Mouse (Mus musculus): ENCODE results near the gene Dapk1.
A peak's percentile ranks its signal among the peaks of the same experiment; 100 is the strongest.

Dapk1 gene

DNA sequence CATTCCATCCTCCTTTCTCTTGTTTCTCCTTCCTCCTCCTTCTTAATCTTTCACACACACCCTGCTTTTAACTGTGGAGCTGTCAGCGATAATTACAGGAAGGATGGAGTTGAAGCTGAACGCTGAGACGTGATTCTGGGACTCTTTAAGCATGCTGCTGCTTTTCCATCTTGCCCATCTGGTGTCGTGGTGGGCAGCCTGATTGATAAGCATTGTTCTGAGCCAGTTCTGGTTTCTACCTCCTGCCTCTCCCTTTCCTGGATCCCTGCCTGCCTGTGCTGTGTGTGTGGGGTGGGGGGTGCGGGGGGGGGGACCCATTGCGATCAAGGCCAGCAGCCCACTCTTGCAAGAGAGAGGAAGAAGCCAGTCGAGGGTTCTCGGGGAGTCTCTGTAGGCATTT lies 95.0 kb downstream of the Dapk1 start:
- DNase-seq = no peak

DNA sequence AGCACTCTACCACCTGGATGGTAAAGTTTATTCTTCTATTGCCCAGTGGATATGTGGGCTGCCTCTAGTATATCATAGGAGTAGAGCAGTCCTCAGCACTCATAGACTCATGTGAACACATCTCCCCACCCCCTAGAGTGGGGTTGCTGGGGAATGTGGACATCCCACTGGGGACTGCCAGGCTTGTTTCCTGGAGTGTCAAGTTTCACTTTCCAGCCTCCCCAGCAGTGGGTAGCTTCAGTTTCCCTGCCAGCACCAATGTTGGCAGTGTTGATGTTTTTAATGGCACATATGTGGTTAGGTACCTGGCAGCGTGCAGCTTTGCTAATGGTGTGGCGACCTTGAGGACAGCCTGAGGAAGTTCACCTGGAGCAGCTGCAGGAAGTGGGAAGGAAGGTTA lies 96.3 kb downstream of the Dapk1 start:
- DNase-seq = no peak

DNA sequence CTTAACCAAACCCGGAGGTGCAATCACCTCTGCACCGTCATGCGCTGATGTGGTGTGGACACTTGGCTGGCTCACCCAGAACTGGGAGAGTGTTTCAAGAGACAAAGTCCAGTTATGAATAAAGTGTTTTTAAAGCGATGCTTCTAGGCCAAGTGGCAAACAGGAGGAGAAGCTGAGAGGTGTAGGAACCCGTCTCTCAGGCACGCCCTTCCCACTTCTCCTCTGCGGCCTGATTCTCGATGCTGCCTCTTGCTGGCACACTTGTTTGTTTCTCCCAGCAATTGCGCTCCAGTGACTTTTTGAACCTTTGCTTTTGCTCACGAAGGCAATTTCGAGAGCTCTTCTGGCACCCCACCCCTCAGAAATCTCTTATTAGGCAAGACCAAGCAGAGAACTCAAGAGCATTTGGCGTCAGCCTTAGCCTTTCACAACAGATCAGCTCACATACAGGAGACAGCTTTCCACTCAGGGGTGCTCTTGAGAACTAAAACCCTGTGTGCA lies 100.0 kb downstream of the Dapk1 start:
- no peak for DNase-seq

DNA sequence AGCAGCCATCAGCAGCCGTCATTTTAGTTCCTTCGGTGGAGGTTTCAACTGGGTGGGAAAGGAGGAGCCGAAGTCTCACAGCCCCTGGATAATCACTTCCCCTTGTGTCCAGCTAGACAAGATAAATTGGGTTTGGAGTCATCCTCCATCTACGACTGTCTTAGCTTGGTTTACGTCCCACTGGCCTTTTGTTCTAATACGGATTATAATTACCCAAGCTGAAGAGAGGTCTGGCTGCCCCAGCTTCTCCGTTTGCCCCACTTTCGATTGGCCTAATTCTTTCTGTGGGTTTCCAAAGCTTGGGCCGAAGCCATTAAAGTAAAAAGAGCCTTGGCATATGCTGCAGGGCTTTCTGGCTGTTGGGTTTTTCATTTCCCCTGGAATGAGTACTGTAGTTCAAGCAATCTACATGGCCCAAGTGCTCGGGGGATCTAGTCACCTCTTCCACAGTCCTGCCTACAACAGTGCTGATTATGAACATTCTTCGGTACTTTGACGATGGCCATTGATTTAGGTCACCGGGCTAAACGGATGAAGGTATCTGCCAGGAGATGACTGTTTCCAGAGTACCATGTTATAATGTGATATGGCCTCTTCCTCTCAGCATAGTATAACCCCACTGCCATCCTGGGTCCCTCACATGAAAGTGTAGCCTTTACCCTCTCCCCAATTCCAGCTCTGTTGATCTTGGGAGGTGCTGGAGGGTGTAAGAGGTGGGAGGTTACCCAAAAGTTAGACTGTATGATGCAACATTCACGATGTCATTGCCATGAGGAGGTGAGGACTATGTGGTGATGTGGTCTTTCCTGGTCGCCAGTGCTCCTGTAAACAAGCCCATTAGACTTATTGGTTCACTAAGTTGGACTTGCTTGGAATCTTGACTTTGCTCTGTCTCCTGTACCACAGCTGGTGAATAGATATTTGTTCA lies 106.1 kb downstream of the Dapk1 start:
- DNase-seq = no peak

DNA sequence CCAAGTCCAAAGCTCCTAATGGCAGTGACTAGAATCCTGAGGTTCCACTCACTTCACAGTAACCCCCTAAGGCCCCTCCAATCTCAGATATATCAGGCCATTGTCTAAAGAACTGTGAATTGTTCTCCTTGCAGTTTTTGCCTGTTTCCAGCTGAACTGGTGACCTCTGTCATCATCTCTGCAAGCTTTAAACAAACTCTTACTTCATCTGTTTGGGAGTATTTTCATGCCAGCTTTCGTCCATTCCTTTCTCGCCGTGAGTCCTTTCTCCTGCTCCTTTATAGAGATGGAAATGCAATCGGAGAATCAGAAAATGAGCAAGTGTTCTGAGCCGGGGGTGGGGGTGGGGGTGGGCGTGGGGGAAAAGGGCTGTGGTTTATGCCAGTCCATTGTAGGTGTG lies 107.4 kb downstream of the Dapk1 start:
- DNase-seq = no peak

DNA sequence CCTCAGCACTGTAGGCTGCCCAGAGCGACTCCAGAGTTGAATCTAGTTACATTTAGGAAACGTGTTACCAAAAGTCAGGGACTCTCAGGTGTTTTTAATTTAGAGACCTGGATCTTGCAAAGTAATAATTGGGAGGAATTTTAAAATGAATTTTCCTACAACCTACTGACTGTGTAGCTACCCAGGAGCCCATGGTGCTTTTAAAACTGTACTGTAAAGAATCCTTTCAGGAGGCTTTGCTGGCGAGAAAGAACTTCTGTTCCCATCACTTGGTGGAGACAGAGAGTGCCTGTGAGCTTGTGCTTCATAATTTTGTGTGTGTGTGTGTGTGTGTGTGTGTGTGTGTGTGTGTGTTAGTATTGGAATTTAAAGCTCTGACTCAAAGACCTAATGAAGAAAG lies 109.2 kb downstream of the Dapk1 start:
- DNase-seq = no peak

DNA sequence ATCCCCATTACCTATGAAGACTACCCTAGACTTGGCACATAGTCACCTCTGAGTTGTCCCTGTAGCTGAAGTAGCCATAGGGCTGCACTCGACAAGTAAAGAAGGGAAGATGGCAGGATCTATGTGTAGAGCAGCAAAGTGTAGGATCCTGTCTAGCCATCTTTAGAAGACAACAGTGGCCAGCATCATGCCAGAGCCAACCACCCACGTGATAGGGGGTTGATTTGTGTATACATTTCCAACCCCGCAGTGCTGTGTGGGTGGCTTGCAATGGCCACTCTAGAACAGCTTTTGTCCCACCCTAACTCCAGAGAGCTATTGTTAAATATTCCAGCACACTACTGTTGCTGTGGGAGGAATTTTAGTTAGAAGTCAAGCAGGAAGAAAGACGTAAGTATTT lies 111.8 kb downstream of the Dapk1 start:
- no peak for DNase-seq

DNA sequence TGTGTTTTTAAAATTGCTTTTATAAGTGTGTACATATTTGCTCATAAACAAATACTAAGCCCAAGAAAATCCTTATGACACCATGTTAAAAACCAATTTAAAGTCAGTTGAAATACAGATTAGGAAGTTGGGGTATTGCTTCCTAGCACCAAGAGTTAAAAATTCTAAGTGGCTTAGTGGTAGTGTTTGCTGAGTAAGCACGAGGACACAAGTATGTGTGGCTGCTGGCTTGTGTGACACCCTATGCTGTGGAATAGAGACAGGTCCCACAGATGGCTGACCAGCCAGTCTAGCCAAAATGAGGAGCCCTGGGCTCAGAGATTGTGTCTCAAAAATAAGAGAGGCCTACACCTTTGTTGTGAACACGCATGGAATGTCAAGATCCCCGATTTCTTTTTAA lies 114.4 kb downstream of the Dapk1 start:
- no peak for DNase-seq

DNA sequence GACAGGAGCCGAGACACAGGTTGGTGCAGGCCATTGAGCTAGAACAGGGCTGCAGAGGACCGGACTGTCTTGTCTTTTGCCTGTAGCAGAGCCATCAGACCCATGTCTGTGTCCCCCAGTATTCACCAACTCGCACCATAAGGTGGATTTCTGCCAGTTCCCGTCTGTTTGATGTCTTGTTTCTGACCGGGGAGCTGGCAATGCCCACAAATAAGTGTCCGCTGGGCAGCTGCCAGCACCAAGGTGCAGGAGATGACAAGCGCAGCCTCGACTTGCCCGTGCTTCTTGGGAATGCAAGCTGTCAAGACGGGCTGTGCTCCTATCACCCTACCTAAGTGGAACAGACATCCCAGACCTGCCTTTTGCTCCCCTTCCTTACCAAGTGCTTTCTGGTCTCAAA lies 115.7 kb downstream of the Dapk1 start:
- no peak for DNase-seq

DNA sequence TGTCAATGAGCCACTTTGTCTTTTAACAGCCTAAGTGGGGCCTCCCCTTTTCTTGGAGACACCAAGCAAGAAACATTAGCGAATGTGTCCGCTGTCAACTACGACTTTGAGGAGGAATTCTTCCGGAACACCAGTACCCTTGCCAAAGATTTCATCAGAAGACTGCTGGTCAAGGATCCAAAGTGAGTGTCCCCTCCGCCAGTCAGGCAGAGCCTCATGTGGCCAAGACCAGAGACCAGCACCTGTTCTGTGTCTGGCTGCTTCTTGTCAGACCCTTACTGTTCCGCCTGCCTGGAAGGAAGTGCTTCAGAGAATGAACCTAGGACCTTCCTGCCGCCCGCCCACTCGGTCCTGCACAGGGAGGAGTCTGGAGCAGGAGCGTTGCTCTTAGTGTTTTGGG lies 117.8 kb downstream of the Dapk1 start:
- no peak for DNase-seq

DNA sequence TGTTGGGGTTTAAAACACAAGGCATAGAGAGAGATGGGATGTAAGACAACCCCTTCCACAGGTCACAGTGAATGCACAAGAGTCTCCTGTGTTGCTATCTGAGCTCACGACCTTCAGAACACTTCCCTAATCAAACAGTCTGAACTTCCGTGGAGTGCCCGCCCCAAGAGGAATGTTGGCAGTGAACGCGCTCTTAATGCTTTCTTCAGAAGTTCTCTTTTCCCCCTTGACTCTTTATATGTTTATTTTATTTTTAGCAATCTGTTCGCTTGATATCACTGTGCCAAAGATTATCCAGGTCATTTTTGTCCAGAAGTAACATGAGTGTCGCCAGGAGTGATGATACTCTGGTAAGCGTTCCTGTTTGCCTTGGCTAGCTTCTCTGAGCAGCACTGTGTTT lies 121.0 kb downstream of the Dapk1 start:
- DNase-seq = no peak

DNA sequence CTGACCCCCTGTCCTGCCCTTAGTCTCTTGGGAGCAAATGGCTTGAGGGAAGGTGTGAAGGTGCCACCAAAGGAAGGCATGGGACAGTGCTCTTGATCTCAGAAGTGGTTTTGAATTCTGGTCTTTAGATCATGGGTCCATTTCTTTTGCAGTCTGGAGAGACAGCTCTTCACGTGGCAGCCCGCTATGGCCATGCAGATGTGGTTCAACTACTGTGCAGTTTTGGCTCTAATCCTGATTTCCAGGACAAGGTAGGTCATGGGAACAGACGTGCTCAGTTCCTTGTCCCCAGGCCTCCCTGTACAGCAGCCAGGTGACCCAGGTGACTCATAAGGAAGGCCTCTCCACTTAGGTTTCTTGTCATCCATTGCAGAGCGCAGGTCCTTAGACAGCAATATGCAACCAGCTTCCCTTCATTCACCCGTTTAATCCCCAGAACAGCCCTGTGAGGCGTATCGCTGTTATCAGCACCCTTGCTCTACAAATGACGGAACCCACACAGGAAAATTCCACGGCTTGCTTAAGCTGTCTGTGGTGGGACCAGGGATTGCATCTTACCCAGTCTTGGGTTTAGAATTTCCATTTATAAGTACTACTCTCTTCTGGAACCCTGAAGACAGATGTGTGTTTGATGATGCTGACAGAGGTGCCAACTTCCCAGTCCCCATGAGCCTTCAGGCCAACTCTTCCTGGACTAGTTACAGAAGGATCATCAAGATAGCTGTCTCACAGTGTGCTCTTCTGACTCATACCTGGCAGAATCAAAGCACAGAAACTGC lies 126.7 kb downstream of the Dapk1 start:
- no peak for DNase-seq

DNA sequence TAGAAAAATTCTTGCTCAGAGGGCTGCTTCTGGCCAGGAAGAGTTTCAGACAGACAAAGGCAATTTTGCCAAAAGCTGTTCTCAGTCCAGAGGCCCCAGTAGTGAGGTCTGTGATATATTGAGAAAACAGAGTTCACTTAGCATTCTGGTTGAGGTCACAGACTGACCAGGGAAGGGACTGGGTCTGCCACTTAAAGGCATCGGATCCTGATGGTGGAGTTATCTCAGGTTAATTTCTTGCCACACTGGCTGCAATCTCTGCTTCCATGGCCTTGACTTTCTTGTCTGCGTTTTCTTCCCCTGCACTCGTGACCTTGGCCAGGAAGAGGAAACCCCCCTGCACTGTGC lies 127.3 kb downstream of the Dapk1 start:
- no peak for DNase-seq

DNA sequence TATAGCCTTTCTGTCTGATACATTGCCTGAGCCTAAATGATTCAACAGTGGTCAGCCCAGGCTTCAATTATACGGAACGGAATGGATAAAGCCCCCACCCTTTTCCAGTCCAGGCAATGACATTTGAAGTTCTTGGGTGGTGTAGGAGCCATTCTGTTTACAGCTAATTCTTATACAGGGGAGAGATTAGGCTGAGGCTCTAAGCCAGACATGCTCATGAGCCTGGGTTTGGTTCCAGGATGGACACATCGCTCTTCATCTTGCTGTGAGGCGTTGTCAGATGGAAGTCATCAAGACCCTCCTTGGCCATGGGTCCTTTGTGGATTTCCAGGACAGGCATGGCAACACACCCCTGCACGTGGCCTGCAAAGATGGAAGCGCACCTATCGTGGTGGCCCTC lies 128.8 kb downstream of the Dapk1 start:
- DNase-seq = no peak

DNA sequence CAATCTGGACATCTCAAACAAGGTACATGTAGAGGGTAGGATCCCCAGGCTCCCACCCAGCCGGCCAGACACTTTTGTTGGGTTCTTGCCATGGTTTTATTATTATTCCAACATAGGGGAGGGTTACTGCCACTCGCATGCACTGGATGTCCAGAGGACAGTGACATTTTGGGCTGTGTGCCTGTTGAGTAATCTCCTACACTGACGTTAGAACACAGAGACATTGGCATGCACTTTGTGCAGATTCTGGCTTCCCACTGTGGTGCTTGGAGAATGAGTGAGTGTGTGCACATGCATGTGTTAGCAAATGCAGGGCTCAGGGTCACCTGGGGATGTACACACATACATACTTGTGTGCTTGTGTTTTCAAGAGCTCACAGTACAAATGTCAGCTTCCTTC lies 129.3 kb downstream of the Dapk1 start:
- DNase-seq = no peak

DNA sequence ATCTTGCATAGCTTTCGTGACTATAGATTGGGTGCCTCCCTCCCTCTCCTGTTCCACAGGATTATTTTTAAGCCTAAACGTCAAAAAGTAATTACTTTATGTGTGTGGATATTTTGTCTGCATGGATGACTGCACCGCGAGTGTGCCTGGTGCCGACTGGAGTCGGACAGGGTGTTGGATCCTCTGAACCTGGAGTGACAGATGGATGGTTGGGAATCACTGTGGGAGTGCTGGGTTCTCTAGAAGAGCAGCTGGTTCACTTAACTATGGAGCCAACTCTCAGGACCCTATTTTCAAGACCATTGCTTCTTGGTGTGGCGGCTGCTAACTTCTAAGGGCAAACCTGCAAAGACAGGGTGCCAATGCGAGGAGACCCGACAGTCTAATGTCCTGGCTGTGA lies 133.6 kb downstream of the Dapk1 start:
- DNase-seq = no peak

DNA sequence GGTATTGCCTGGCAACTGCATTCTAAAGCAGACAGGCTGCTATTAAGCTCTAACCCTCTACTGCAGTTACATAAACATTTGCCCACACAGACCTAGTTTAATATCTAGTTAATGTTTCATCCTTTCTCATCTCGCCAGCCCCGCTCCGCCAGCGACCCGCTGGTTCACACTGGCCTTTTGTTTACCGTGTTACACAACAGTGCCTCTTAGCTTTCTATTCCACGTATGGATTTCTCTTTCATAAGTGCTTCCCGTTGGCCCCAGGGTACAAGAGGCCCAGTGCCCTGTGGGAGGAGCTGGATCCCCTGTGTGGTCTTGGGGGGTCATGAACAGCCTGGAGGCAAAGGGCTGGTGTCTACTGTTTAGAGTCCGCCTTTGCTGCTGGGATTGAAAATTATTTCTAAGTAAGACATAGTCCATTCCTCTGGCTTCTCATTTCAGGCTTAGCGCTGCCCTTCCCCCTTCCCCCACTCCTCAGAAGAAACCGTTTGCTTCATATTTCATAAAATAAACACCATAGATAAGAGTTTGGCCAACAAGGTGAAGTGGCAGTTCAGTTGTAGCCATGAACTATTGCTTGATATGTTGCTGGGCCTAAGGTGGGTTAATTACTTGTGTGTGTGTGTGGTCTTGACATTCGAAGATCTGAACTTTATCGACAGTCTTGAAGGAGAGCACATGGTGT lies 134.8 kb downstream of the Dapk1 start:
- no peak for DNase-seq

DNA sequence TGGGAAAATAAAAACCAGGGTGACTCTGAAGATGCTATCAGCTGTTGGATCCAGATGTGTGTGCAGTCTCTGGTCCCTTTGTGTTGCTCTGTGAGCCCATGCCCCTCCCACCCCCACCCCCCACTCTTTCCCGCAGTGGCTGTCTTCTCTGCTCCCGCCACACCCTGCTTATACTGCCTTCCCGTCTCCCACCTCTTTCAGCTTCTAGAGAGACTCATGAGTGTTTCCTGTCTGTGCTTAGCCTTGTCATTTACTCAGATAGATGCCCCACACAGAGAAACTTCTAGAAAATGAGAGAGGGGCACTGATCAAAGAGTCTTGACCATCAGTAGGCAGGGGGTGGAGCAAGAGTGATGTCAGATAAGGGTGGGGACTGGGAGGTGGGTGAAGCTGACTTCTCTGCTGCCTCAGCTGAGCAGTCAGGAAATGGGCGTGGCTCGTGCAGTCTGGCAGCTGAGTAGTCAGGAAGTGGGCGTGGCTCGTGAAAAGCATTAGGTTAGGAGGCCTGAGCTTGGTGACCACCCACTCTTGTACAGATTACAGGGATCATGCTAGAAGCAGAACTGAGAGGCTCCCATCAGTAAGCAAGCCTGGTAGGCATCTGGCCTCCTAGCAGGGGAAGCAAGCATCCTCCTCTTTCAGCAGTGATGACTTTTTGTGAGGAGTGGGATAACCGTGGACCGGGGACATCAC lies 136.0 kb downstream of the Dapk1 start:
- peak; percentile 91 for DNase-seq

DNA sequence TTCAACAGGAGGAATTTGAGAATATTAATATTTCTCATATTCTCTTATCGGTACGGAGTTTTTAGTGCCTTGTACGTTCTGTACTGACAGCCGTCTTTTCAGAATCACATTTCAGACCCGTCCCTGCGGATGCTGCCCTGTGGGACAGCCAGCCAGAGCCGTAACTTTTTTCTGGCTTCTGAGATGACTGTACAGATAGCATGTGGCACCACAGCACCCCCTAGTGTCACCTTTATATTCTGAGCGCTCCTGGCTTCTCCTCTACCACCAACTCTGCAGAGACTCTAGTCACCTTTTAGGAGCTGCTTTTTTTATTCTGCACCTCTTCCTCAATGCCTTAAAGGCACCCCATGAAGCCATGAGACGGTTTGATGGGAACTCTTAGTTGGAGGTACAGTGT lies 136.7 kb downstream of the Dapk1 start:
- DNase-seq = peak; percentile 79

DNA sequence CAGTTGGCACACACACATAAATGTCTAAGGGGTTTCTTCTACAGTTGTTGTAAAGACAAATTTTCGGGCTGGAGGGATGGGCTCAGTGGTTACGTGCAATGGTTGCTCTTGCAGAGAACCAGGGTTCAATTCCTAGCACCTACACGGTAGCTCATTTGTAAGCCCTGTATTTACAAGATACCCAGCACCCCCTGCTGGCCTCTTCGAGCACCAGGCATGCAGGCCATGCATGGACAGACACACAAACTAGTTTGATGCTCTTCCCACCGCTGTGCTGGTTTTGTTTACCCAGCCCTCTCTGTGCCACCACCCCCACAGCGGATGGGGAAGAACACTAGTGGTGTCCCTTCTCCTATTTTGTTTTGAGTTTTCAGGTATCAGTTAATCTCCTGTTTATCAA lies 138.5 kb downstream of the Dapk1 start:
- no peak for DNase-seq

DNA sequence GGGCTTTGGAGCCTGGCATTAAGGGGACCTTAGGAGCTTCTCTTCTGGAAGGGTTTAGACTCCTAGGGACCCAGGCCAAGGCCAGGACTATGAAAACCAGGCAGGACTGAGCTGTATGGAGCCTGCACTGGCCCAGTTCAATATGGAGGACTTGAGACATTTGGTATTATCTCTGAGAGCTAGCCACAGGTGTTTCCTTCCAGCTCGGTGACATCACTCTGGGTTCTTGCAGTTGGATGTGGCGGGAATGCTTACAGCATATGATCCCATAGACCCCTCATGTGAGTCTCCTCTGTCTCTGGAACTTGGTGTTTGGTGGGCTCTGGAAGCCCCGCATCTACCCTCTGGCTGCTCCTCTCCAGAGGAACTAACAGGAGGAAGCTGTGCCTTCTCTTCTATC lies 140.9 kb downstream of the Dapk1 start:
- no peak for DNase-seq

DNA sequence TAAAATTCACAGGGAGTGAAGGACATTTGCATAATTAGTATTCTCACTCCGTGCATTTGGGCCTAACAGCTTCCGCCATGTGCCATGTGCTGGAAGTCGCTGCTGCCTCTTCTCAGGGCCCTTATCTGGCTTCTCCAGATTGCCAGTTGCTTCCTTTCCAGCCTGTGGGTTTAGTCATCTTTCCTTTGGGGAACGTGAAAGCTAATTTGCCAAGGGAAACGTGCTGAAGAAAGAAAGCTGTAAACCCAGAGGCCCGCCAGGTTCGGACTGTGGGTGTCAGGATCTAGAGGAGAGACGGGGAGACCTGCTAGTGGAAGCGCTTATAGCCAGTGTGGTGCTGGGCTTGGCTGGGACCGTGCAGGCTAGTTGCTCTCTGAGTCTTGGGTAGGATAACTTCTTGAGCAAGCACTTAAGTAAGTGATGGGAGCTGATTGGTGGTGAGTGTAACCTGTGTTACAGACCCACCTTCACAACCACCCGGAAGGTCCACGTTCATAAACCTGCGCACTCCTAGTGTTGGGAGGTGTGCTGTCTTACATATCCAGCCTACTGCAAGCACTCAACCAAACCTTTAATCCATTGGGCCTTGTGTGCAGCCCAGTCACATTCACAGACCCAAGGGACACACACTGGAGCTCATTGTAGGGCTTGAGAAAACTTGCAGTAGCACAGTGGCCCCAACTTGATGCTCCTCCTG lies 141.8 kb downstream of the Dapk1 start:
- DNase-seq = no peak

Data from thymus, postnatal 25 days (tissue).